Mouse (Mus musculus) Patski (cell line): ENCODE data around the gene Grm1. TPM values are rescaled to one million over a fixed set of nuclear protein-coding genes. Genes with fewer than 3 reads are reported as not detected.

ENCODE experiments used
- ATAC-seq: fragments of 100-300 bp; one replicate; pipeline ENCODE4 v1.8.0; 2021
- CTCF ChIA-PET: fragments of 350-600 bp; sonication (Branson Sonifier 250); formaldehyde crosslinking; loops from one replicate; lab custom pipeline; 2022; ENCODE audit warnings: inconsistent platforms; lab: Charles Lee
- POLR2A ChIA-PET: fragments of 350-600 bp; sonication (Branson Sonifier 250); formaldehyde crosslinking; loops from one replicate; lab custom pipeline; 2022; ENCODE audit warnings: antibody characterized with exemption, inconsistent platforms; lab: Charles Lee
- DNase-seq: peaks from one replicate; pipeline ENCODE4 v3.0.0-alpha.2; 2011; ENCODE audit warnings: low read depth, low spot score
- H3K27me3 ChIP-seq: fragments of 371-371 bp; one replicate; pipeline ENCODE4 v1.5.1; 2021
- CTCF ChIP-seq: fragments of 100-300 bp; IDR thresholded peaks from one replicate; pipeline ENCODE4 v1.5.1; 2021
- in situ Hi-C: fragments of 300-500 bp; cut with MboI; formaldehyde crosslinking; loops from 3 replicates; pipeline ENCODE4 v1.11.1; 2018; ENCODE audit warnings: low pct_unique_long_range_greater_than_20kb, mixed read lengths
- polyA plus RNA-seq: library from polyadenylated mRNA; unstranded; gene quantifications from one replicate; pipeline ENCODE4 v1.2.3, GENCODE M21; 2021

The Grm1 gene
- polyA plus RNA-seq, 1 experiment from 2014 or later, result not detected

GRCm38 (mm10) chr10:10726501-10726900 lies 355.7 kb downstream of the Grm1 start:
- in situ Hi-C loops, result no loop called here
- POLR2A ChIA-PET, result no interaction called here
- DNase-seq (no peak), ATAC-seq (no peak)
- no peak for TF ChIP-seq CTCF
- CTCF ChIA-PET, result no interaction called here
- no peaks in the 10 kb centered on the region for H3K27me3 ChIP-seq

GRCm38 (mm10) chr10:10710837-10711236 lies 371.3 kb downstream of the Grm1 start:
- no peak for TF ChIP-seq CTCF
- ChIA-PET POLR2A (no interaction called here), CTCF (interaction anchor here (1.2 kb wide), 1 partner anchor 14 kb away, joined by 3 read pairs; no protein-coding TSS in a partner anchor)
- H3K27me3 ChIP-seq, result no peaks in the 10 kb centered on the region
- ATAC-seq, result peak; percentile 85
- in situ Hi-C loops, result no loop called here
- DNase-seq, result no peak

- ATAC-seq, result no peak
- CTCF ChIA-PET, result interaction anchor here (1.2 kb wide), 1 partner anchor 14 kb away, joined by 3 read pairs; no protein-coding TSS in a partner anchor
These were observed 371.8 kb downstream of the Grm1 start for GRCm38 (mm10) chr10:10710359-10710758.

GRCm38 (mm10) chr10:10708031-10708430 lies 374.1 kb downstream of the Grm1 start:
- no peaks in the 10 kb centered on the region for H3K27me3 ChIP-seq
- TF ChIP-seq CTCF, result no peak
- ATAC-seq, result no peak
- no peak for DNase-seq
- ChIA-PET POLR2A (interaction anchor here (0.6 kb wide), 1 partner anchor 355 kb away, joined by 4 read pairs; no protein-coding TSS in a partner anchor), CTCF (no interaction called here)
- in situ Hi-C loops, result no loop called here

More at GRCm38 (mm10) chr10:10710359-10710758, 371.8 kb downstream of the Grm1 start:
- DNase-seq, result no peak
- no peak for TF ChIP-seq CTCF
- in situ Hi-C loops, result no loop called here
- H3K27me3 ChIP-seq, result no peaks in the 10 kb centered on the region
- POLR2A ChIA-PET, result no interaction called here

GRCm38 (mm10) chr10:10701326-10701725 lies 380.8 kb downstream of the Grm1 start:
- POLR2A ChIA-PET, result no interaction called here
- CTCF ChIA-PET, result interaction anchor here (1.1 kb wide), 1 partner anchor 38 kb away, joined by 3 read pairs; no protein-coding TSS in a partner anchor
- ATAC-seq, result no peak
- TF ChIP-seq CTCF, result no peak
- in situ Hi-C loops, result no loop called here
- H3K27me3 ChIP-seq, result peaks cover 5% of the 10 kb centered on the region
- DNase-seq, result no peak

- POLR2A ChIA-PET, result no interaction called here
- no peak for TF ChIP-seq CTCF
- peaks cover 5% of the 10 kb centered on the region for H3K27me3 ChIP-seq
- CTCF ChIA-PET, result interaction anchor here (1.1 kb wide), 1 partner anchor 38 kb away, joined by 3 read pairs; no protein-coding TSS in a partner anchor
- ATAC-seq (no peak), DNase-seq (no peak)
- in situ Hi-C loops, result no loop called here
These were observed 381.3 kb downstream of the Grm1 start for GRCm38 (mm10) chr10:10700903-10701302.

GRCm38 (mm10) chr10:10697497-10697896 lies 384.7 kb downstream of the Grm1 start:
- peaks cover 5% of the 10 kb centered on the region for H3K27me3 ChIP-seq
- no peak for DNase-seq
- ChIA-PET CTCF (interaction anchor here (2.5 kb wide), 1 partner anchor 16 kb away, joined by 8 read pairs; the partner anchor contains the start of gene Gm10944), POLR2A (no interaction called here)
- in situ Hi-C loops, result no loop called here
- no peak for ATAC-seq
- no peak for TF ChIP-seq CTCF

- H3K27me3 ChIP-seq, result peaks cover 8% of the 10 kb centered on the region
- ATAC-seq, result no peak
- no peak for TF ChIP-seq CTCF
- ChIA-PET POLR2A (no interaction called here), CTCF (no interaction called here)
- in situ Hi-C loops, result no loop called here
- no peak for DNase-seq
These were observed 392.4 kb downstream of the Grm1 start for GRCm38 (mm10) chr10:10689668-10690223.

GRCm38 (mm10) chr10:10688907-10689667 lies 393.1 kb downstream of the Grm1 start:
- in situ Hi-C loops, result no loop called here
- ATAC-seq (peak; percentile 31), DNase-seq (no peak)
- CTCF ChIA-PET, result no interaction called here
- POLR2A ChIA-PET, result no interaction called here
- peaks cover 8% of the 10 kb centered on the region for H3K27me3 ChIP-seq
- no peak for TF ChIP-seq CTCF

- CTCF ChIA-PET, result interaction anchor here (3.1 kb wide), 1 partner anchor 17 kb away, joined by 8 read pairs; no protein-coding TSS in a partner anchor
- in situ Hi-C loops, result no loop called here
- DNase-seq, result no peak
- POLR2A ChIA-PET, result no interaction called here
- no peak for TF ChIP-seq CTCF
- ATAC-seq, result no peak
- H3K27me3 ChIP-seq, result peaks cover 3% of the 10 kb centered on the region
These were observed 401.1 kb downstream of the Grm1 start, which contains the start of gene Gm10944 for GRCm38 (mm10) chr10:10681048-10681447. Gene Gm10944, plus strand, starts transcription at chr10:10681348.

- no peaks in the 10 kb centered on the region for H3K27me3 ChIP-seq
- ChIA-PET CTCF (no interaction called here), POLR2A (no interaction called here)
- TF ChIP-seq CTCF, result no peak
- ATAC-seq, result no peak
- no peak for DNase-seq
- in situ Hi-C loops, result no loop called here
These were observed 422.2 kb downstream of the Grm1 start for GRCm38 (mm10) chr10:10659976-10660375.
